Mouse (Mus musculus) urinary bladder, adult 18-20 months (tissue): ENCODE data around the gene Chst8.

Experiments
- DNase-seq, 2 experiments: peaks; one replicate each; pipeline ENCODE4 v3.0.0; 2022; ENCODE audit warnings: low spot score in 2 of 2, mixed read lengths in 2 of 2

Gene Chst8

GRCm38 (mm10) chr7:34714848-34715460 is 97.6 kb downstream of the Chst8 start:
- DNase-seq, result no peak

GRCm38 (mm10) chr7:34709111-34709510 is 103.4 kb downstream of the Chst8 start:
- DNase-seq, result no peak

- no peak for DNase-seq
Observed at GRCm38 (mm10) chr7:34704401-34704800, 108.1 kb downstream of the Chst8 start.

- DNase-seq, result no peak
Observed at GRCm38 (mm10) chr7:34703437-34703836, 109.1 kb downstream of the Chst8 start.

- DNase-seq, result no peak
Observed at GRCm38 (mm10) chr7:34702718-34703351, 109.7 kb downstream of the Chst8 start.

- no peak for DNase-seq
Observed at GRCm38 (mm10) chr7:34699888-34700287, 112.6 kb downstream of the Chst8 start.

GRCm38 (mm10) chr7:34698221-34698620 is 114.3 kb downstream of the Chst8 start:
- DNase-seq, result no peak

GRCm38 (mm10) chr7:34696086-34696485 is 116.4 kb downstream of the Chst8 start:
- no peak for DNase-seq

GRCm38 (mm10) chr7:34694898-34695297 is 117.6 kb downstream of the Chst8 start:
- no peak for DNase-seq

GRCm38 (mm10) chr7:34693916-34694315 is 118.6 kb downstream of the Chst8 start:
- no peak for DNase-seq

- DNase-seq, result no peak
Observed at GRCm38 (mm10) chr7:34693072-34693471, 119.4 kb downstream of the Chst8 start.

- DNase-seq, result no peak
Observed at GRCm38 (mm10) chr7:34690111-34690510, 122.4 kb downstream of the Chst8 start.

GRCm38 (mm10) chr7:34689028-34689427 is 123.5 kb downstream of the Chst8 start:
- no peak for DNase-seq

GRCm38 (mm10) chr7:34685801-34686200 is 126.7 kb downstream of the Chst8 start:
- DNase-seq, result no peak

- DNase-seq, result no peak
Observed at GRCm38 (mm10) chr7:34685176-34685575, 127.3 kb downstream of the Chst8 start.

- no peak for DNase-seq
Observed at GRCm38 (mm10) chr7:34680771-34681421, 131.6 kb downstream of the Chst8 start.

GRCm38 (mm10) chr7:34679886-34680285 is 132.6 kb downstream of the Chst8 start:
- no peak for DNase-seq

GRCm38 (mm10) chr7:34675831-34676514 is 136.5 kb downstream of the Chst8 start:
- DNase-seq, result peak; percentile 50 to 60

GRCm38 (mm10) chr7:34675120-34675790 is 137.3 kb downstream of the Chst8 start:
- DNase-seq, result no peak

- DNase-seq, result no peak
Observed at GRCm38 (mm10) chr7:34672916-34673315, 139.6 kb downstream of the Chst8 start.

- DNase-seq, result peak; percentile 80 to 82
Observed at GRCm38 (mm10) chr7:34671911-34672310, 140.6 kb downstream of the Chst8 start.

GRCm38 (mm10) chr7:34670778-34671177 is 141.7 kb downstream of the Chst8 start:
- DNase-seq, result no peak
